Mouse (Mus musculus) midbrain, embryonic 16.5 days (tissue): Measurements from ENCODE around the gene Grhl1. TPM values are rescaled to one million over a fixed set of nuclear protein-coding genes. Genes with fewer than 3 reads are reported as not detected.

Source experiments
- ATAC-seq: fragments of 200-750 bp; cut with Nextera tagmentation; 2 replicates; pipeline ENCODE4 v1.8.0; 2017; ENCODE audit warnings: moderate TSS enrichment
- H3K27ac ChIP-seq: fragments of 300-500 bp; sonication (generic); 2 replicates; pipeline ENCODE4 v1.5.1; 2014; ENCODE audit warnings: mild to moderate bottlenecking, low read length, mixed read lengths
- H3K27me3 ChIP-seq: fragments of 300-500 bp; sonication (generic); 2 replicates; pipeline ENCODE4 v1.6.1; 2014; ENCODE audit warnings: low read depth, low read length, mixed read lengths; ENCODE audit not compliant: control insufficient read depth, insufficient read depth
- H3K36me3 ChIP-seq: fragments of 300-500 bp; sonication (generic); 2 replicates; pipeline ENCODE4 v1.6.1; 2014; ENCODE audit warnings: mild to moderate bottlenecking, low read length, moderate library complexity, mixed read lengths; ENCODE audit not compliant: control insufficient read depth, insufficient read depth
- H3K4me1 ChIP-seq: fragments of 300-500 bp; sonication (generic); 2 replicates; pipeline ENCODE4 v1.6.1; 2014; ENCODE audit warnings: mild to moderate bottlenecking, low read length, mixed read lengths; ENCODE audit not compliant: control insufficient read depth, insufficient read depth
- H3K4me2 ChIP-seq: fragments of 300-500 bp; sonication (generic); 2 replicates; pipeline ENCODE4 v1.6.1; 2014; ENCODE audit warnings: mild to moderate bottlenecking, low read length, mixed read lengths
- H3K4me3 ChIP-seq: fragments of 300-500 bp; sonication (generic); 2 replicates; pipeline ENCODE4 v1.5.1; 2014; ENCODE audit warnings: low read depth, mild to moderate bottlenecking, low read length, moderate library complexity, mixed read lengths
- H3K9ac ChIP-seq: fragments of 300-500 bp; sonication (generic); 2 replicates; pipeline ENCODE4 v1.6.1; 2014; ENCODE audit warnings: low read depth, low read length, mixed read lengths
- H3K9me3 ChIP-seq: fragments of 300-500 bp; sonication (generic); replicated peaks from 2 replicates; pipeline ENCODE4 v1.6.1; 2014; ENCODE audit warnings: mild to moderate bottlenecking, low read length, mixed read lengths; ENCODE audit not compliant: control insufficient read depth, poor library complexity, severe bottlenecking
- WGBS: fragments of 180-500 bp; shearing (Covaris S2); extraction: QIAGEN DNeasy Blood & Tissue Kit; methylation state at CpG from one replicate; pipeline ENCODE4 v1.1.7; 2014; 5-methylcytosine and 5-hydroxymethylcytosine counted together
- polyA plus RNA-seq: library from polyadenylated mRNA; unstranded; fragments of >200 nt; fragmentation: Nextera tagmentation; extraction: Ambion mirVana; gene quantifications from 2 replicates; pipeline ENCODE4 v1.2.1, GENCODE M21; 2015

The Grhl1 gene
- polyA plus RNA-seq, 1 experiment from 2014 or later, result 1.7 TPM

GRCm38 (mm10) chr12:24555976-24556375 lies 16.1 kb upstream of the Grhl1 start:
- Histone ChIP-seq H3K4me2 (no peak overlapping the region), H3K9me3 (no peaks in the 10 kb centered on the region), H3K9ac (no peak overlapping the region), H3K4me1 (no peaks in the 10 kb centered on the region), H3K27ac (no peak overlapping the region), H3K4me3 (no peak overlapping the region), H3K27me3 (no peaks in the 10 kb centered on the region), H3K36me3 (peaks cover 16% of the 10 kb centered on the region)
- no peak for ATAC-seq
- 83% methylated on average over 8 of the region's 8 CpGs for WGBS

- no peak for ATAC-seq
- no peaks in the 10 kb centered on the region for H3K27me3 ChIP-seq
- WGBS, result 88% methylated on average over 7 of the region's 7 CpGs
- no peaks in the 10 kb centered on the region for H3K4me1 ChIP-seq
- H3K9ac ChIP-seq, result no peak overlapping the region
- no peak overlapping the region for H3K4me2 ChIP-seq
- no peak overlapping the region for H3K27ac ChIP-seq
- 0 out of 2 replicates have a peak, but pooled peaks cover 3% of the 10 kb centered on the region for H3K36me3 ChIP-seq
- no peak overlapping the region for H3K4me3 ChIP-seq
- H3K9me3 ChIP-seq, result no peaks in the 10 kb centered on the region
These were observed 8.6 kb upstream of the Grhl1 start for GRCm38 (mm10) chr12:24563395-24563960.

GRCm38 (mm10) chr12:24565311-24565710 lies 6.8 kb upstream of the Grhl1 start:
- H3K9ac ChIP-seq, result no peak overlapping the region
- 83% methylated on average over 6 of the region's 6 CpGs for WGBS
- 0 out of 2 replicates have a peak, but pooled peaks cover 2% of the 10 kb centered on the region for H3K36me3 ChIP-seq
- no peak for ATAC-seq
- H3K4me3 ChIP-seq, result no peak overlapping the region
- H3K27me3 ChIP-seq, result peaks cover 2% of the 10 kb centered on the region
- no peaks in the 10 kb centered on the region for H3K9me3 ChIP-seq
- no peak overlapping the region for H3K27ac ChIP-seq
- no peak overlapping the region for H3K4me2 ChIP-seq
- H3K4me1 ChIP-seq, result no peaks in the 10 kb centered on the region

GRCm38 (mm10) chr12:24567606-24568005 lies 4.5 kb upstream of the Grhl1 start:
- no peak overlapping the region for H3K27ac ChIP-seq
- WGBS, result 87% methylated on average over 3 of the region's 3 CpGs
- no peaks in the 10 kb centered on the region for H3K36me3 ChIP-seq
- H3K4me2 ChIP-seq, result no peak overlapping the region
- H3K4me3 ChIP-seq, result no peak overlapping the region
- peaks cover 5% of the 10 kb centered on the region for H3K4me1 ChIP-seq
- H3K9ac ChIP-seq, result no peak overlapping the region
- peaks cover 9% of the 10 kb centered on the region for H3K27me3 ChIP-seq
- ATAC-seq, result no peak
- H3K9me3 ChIP-seq, result no peaks in the 10 kb centered on the region

- Histone ChIP-seq H3K27ac (no peak overlapping the region), H3K9ac (peak overlapping the region; percentile 68), H3K9me3 (no peaks in the 10 kb centered on the region), H3K36me3 (no peaks in the 10 kb centered on the region), H3K27me3 (peaks cover 16% of the 10 kb centered on the region), H3K4me2 (peak overlapping the region; percentile 82), H3K4me1 (peaks cover 8% of the 10 kb centered on the region), H3K4me3 (peak overlapping the region; percentile 75)
- WGBS, result 7% methylated on average over 28 of the region's 48 CpGs
- peak; percentile 77 for ATAC-seq
These were observed 565 bp downstream of the Grhl1 start for GRCm38 (mm10) chr12:24572421-24573274.

- Histone ChIP-seq H3K36me3 (no peaks in the 10 kb centered on the region), H3K4me3 (no peak overlapping the region), H3K27me3 (peaks cover 16% of the 10 kb centered on the region), H3K9ac (no peak overlapping the region), H3K9me3 (no peaks in the 10 kb centered on the region), H3K4me1 (peaks cover 8% of the 10 kb centered on the region), H3K27ac (no peak overlapping the region), H3K4me2 (no peak overlapping the region)
- no peak for ATAC-seq
- WGBS, result 60% methylated on average over 3 of the region's 3 CpGs
These were observed 1.1 kb downstream of the Grhl1 start for GRCm38 (mm10) chr12:24573275-24573580.

GRCm38 (mm10) chr12:24574870-24575269 lies 2.8 kb downstream of the Grhl1 start:
- Histone ChIP-seq H3K36me3 (no peaks in the 10 kb centered on the region), H3K27ac (no peak overlapping the region), H3K27me3 (peaks cover 16% of the 10 kb centered on the region), H3K4me2 (no peak overlapping the region), H3K9ac (no peak overlapping the region), H3K9me3 (no peaks in the 10 kb centered on the region), H3K4me1 (peaks cover 8% of the 10 kb centered on the region), H3K4me3 (no peak overlapping the region)
- ATAC-seq, result no peak
- WGBS, result 53% methylated on average over 7 of the region's 7 CpGs

- no peaks in the 10 kb centered on the region for H3K4me1 ChIP-seq
- 87% methylated on average over 1 of the region's 1 CpGs for WGBS
- no peaks in the 10 kb centered on the region for H3K9me3 ChIP-seq
- H3K27ac ChIP-seq, result no peak overlapping the region
- no peak for ATAC-seq
- no peaks in the 10 kb centered on the region for H3K36me3 ChIP-seq
- H3K4me2 ChIP-seq, result no peak overlapping the region
- no peak overlapping the region for H3K9ac ChIP-seq
- no peak overlapping the region for H3K4me3 ChIP-seq
- H3K27me3 ChIP-seq, result no peaks in the 10 kb centered on the region
These were observed 8.4 kb downstream of the Grhl1 start for GRCm38 (mm10) chr12:24580452-24580851.

GRCm38 (mm10) chr12:24580996-24581683 lies 9.1 kb downstream of the Grhl1 start:
- no peaks in the 10 kb centered on the region for H3K9me3 ChIP-seq
- no peak overlapping the region for H3K27ac ChIP-seq
- WGBS, result 63% methylated on average over 14 of the region's 14 CpGs
- H3K4me3 ChIP-seq, result no peak overlapping the region
- no peak overlapping the region for H3K9ac ChIP-seq
- H3K4me2 ChIP-seq, result no peak overlapping the region
- no peaks in the 10 kb centered on the region for H3K27me3 ChIP-seq
- no peaks in the 10 kb centered on the region for H3K4me1 ChIP-seq
- no peaks in the 10 kb centered on the region for H3K36me3 ChIP-seq
- ATAC-seq, result peak; percentile 78
